Mouse (Mus musculus): ENCODE results near the gene Kat8. TPM values are rescaled to one million over a fixed set of nuclear protein-coding genes. Genes with fewer than 3 reads are reported as not detected.
A peak's percentile ranks its signal among the peaks of the same experiment; 100 is the strongest.

Kat8 gene
- polyA plus RNA-seq, 1 experiment from 2014 or later, result 50.9 TPM

GRCm38 (mm10) chr7:127925252-127925651 is 12.9 kb downstream of the Kat8 start:
- no peaks in the 10 kb centered on the region for H3K9me3 ChIP-seq
- no peak for ATAC-seq (ENCODE audit: low FRiP score)
- no peak overlapping the region for H3K4me2 ChIP-seq
- peaks cover 70% of the 10 kb centered on the region for H3K36me3 ChIP-seq
- H3K9ac ChIP-seq, result no peak overlapping the region
- H3K27me3 ChIP-seq, result peaks cover 34% of the 10 kb centered on the region
- WGBS, result 74% methylated on average over 5 of the region's 5 CpGs
- H3K4me3 ChIP-seq, result no peak overlapping the region
- peaks cover 6% of the 10 kb centered on the region for H3K4me1 ChIP-seq (replicated peaks)
- H3K27ac ChIP-seq, result no peak overlapping the region

DNA sequence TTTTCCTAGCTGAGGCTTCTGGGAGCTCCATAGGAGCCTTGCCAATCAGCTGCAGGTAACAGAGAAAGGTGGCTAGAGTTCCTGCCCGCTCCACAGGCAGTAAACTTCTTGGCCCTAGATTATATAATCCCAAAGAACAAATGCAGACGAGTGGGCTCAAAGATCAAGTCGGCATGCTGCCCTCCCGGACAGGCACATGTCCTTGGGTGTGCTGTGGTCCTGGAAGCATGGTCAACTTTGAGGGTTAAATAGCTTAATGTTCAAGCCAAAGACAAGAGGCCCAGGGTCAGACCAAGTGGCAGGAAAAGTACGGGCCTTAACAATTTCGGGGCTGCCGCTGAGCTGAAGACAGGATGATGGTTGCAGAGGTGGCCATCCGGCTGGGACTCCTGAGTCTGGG is 13.8 kb downstream of the Kat8 start:
- peaks cover 39% of the 10 kb centered on the region for H3K27me3 ChIP-seq
- 91% methylated on average over 8 of the region's 8 CpGs for WGBS
- H3K9ac ChIP-seq, result no peak overlapping the region
- ATAC-seq (ENCODE audit: low FRiP score), result no peak
- H3K4me3 ChIP-seq, result no peak overlapping the region
- H3K4me2 ChIP-seq, result no peak overlapping the region
- peaks cover 62% of the 10 kb centered on the region for H3K36me3 ChIP-seq
- no peak overlapping the region for H3K27ac ChIP-seq
- peaks cover 6% of the 10 kb centered on the region for H3K4me1 ChIP-seq (replicated peaks)
- H3K9me3 ChIP-seq, result no peaks in the 10 kb centered on the region

- no peak overlapping the region for H3K4me3 ChIP-seq
- no peaks in the 10 kb centered on the region for H3K9me3 ChIP-seq
- ATAC-seq (ENCODE audit: low FRiP score), result no peak
- 90% methylated on average over 11 of the region's 11 CpGs for WGBS
- H3K27me3 ChIP-seq, result peaks cover 44% of the 10 kb centered on the region
- no peak overlapping the region for H3K9ac ChIP-seq
- peaks cover 6% of the 10 kb centered on the region for H3K4me1 ChIP-seq (replicated peaks)
- H3K4me2 ChIP-seq, result no peak overlapping the region
- no peak overlapping the region for H3K27ac ChIP-seq
- peaks cover 57% of the 10 kb centered on the region for H3K36me3 ChIP-seq
Observed at GRCm38 (mm10) chr7:127926846-127927245, 14.5 kb downstream of the Kat8 start.

GRCm38 (mm10) chr7:127927726-127928125 is 15.4 kb downstream of the Kat8 start:
- 79% methylated on average over 11 of the region's 11 CpGs for WGBS
- no peak for ATAC-seq (ENCODE audit: low FRiP score)

DNA sequence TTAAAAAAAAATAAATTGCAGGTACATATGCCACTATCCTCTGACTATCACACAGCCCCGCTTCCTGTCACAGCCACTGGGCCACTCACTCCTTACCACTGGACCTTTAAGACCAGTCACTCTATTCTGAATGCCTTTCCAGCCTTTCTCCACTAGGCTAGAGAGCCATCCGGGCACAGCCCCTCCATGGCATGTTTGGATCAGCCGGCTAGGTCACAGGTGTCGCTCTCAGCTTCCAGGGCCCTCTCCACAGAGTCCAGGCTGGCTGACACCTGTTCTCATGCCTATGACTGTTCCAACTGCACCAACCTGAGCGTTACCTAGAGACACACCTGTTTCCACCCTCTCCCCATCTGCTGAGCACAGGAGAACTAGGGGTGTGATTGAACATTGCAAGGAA is 16.3 kb downstream of the Kat8 start:
- H3K27me3 ChIP-seq, result peaks cover 50% of the 10 kb centered on the region
- H3K4me1 ChIP-seq (replicated peaks), result peaks cover 6% of the 10 kb centered on the region
- peaks cover 40% of the 10 kb centered on the region for H3K36me3 ChIP-seq
- no peak overlapping the region for H3K4me3 ChIP-seq
- H3K4me2 ChIP-seq, result no peak overlapping the region
- no peak overlapping the region for H3K9ac ChIP-seq
- H3K27ac ChIP-seq, result no peak overlapping the region
- no peak for ATAC-seq (ENCODE audit: low FRiP score)
- H3K9me3 ChIP-seq, result no peaks in the 10 kb centered on the region
- WGBS, result 52% methylated on average over 5 of the region's 5 CpGs

More at GRCm38 (mm10) chr7:127927726-127928125, 15.4 kb downstream of the Kat8 start:
- H3K9me3 ChIP-seq, result no peaks in the 10 kb centered on the region
- H3K36me3 ChIP-seq, result peaks cover 49% of the 10 kb centered on the region
- no peak overlapping the region for H3K4me2 ChIP-seq
- no peak overlapping the region for H3K4me3 ChIP-seq
- H3K27me3 ChIP-seq, result peaks cover 50% of the 10 kb centered on the region
- no peak overlapping the region for H3K9ac ChIP-seq
- H3K27ac ChIP-seq, result no peak overlapping the region
- H3K4me1 ChIP-seq (replicated peaks), result peaks cover 6% of the 10 kb centered on the region

GRCm38 (mm10) chr7:127929923-127930322 is 17.6 kb downstream of the Kat8 start, which contains the start of gene Prss8:
Gene Prss8, minus strand, starts transcription at chr7:127930104.
- Histone ChIP-seq H3K4me2 (0 out of 2 replicates have a peak within 1 kb of the TSS, but pooled peaks have one; percentile 13), H3K9ac (peak within 1 kb of the TSS; percentile 51; the same call in 1 of the 2 replicates), H3K4me1 (replicated peaks) (peaks cover 16% of the 10 kb centered on the region), H3K27ac (no peak within 1 kb of the TSS), H3K9me3 (no peaks in the 10 kb centered on the region), H3K27me3 (peaks cover 50% of the 10 kb centered on the region), H3K4me3 (0 out of 2 replicates have a peak within 1 kb of the TSS, but pooled peaks have one; percentile 9), H3K36me3 (peaks cover 27% of the 10 kb centered on the region)
- ATAC-seq (ENCODE audit: low FRiP score), result no peak
- 7% methylated on average over 6 of the region's 6 CpGs for WGBS

- Histone ChIP-seq H3K4me3 (no peak overlapping the region), H3K36me3 (peaks cover 19% of the 10 kb centered on the region), H3K9me3 (no peaks in the 10 kb centered on the region), H3K4me1 (replicated peaks) (peaks cover 17% of the 10 kb centered on the region), H3K4me2 (no peak overlapping the region), H3K27ac (no peak overlapping the region), H3K9ac (no peak overlapping the region), H3K27me3 (peaks cover 50% of the 10 kb centered on the region)
- 79% methylated on average over 5 of the region's 5 CpGs for WGBS
- no peak for ATAC-seq (ENCODE audit: low FRiP score)
Observed at GRCm38 (mm10) chr7:127930636-127931035, 18.3 kb downstream of the Kat8 start.

GRCm38 (mm10) chr7:127931351-127932135 is 19.2 kb downstream of the Kat8 start:
- Histone ChIP-seq H3K9ac (peak overlapping the region; percentile 39; the same call in 1 of the 2 replicates), H3K4me3 (no peak overlapping the region), H3K27me3 (peaks cover 50% of the 10 kb centered on the region), H3K36me3 (peaks cover 10% of the 10 kb centered on the region), H3K9me3 (no peaks in the 10 kb centered on the region), H3K27ac (no peak overlapping the region), H3K4me2 (no peak overlapping the region), H3K4me1 (replicated peaks) (peaks cover 24% of the 10 kb centered on the region)
- ATAC-seq (ENCODE audit: low FRiP score), result no peak
- 43% methylated on average over 13 of the region's 13 CpGs for WGBS

DNA sequence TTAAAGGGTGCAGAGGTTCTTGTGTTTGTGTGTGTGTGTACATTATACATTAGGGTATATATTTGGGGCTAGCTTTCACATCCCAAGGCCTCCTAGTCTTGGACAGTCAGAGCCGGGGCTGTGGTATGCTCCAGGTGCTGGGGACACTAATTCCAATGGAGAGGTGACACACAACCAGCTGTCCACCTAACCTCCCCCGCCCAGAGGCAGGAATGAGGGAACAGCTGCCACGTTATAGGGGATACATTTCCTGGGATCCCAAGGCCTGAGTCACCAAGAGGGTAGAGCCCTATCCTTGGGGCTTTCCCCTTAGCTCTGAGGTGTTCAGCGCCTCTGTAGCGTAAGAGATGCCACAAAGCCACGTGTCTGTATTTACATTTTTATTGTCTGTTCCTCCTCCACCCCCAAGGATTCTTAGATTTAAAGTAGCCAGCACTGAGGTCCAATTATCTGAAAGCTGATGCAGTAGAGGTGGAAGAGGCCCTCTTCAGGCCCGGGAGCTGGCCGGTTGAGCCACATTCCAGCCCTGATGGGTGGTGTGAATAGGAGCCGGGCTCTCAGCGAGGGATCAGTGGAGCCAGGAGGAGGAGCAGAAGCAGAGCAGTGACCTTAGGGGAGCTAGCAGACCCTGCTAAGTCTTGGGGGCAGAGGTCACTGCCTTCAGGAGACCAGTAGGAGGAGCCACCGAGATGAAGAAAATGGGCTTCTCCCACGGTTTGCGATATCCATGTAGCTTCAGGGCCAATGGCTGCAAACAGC is 20.1 kb downstream of the Kat8 start:
- H3K9me3 ChIP-seq, result no peaks in the 10 kb centered on the region
- H3K4me3 ChIP-seq, result no peak overlapping the region
- H3K4me1 ChIP-seq (replicated peaks), result peaks cover 25% of the 10 kb centered on the region
- H3K9ac ChIP-seq, result 0 out of 2 replicates have a peak overlapping the region, but pooled peaks have one; percentile 39
- 19% methylated on average over 13 of the region's 13 CpGs for WGBS
- H3K27ac ChIP-seq, result no peak overlapping the region
- no peak overlapping the region for H3K4me2 ChIP-seq
- H3K36me3 ChIP-seq, result peaks cover 2% of the 10 kb centered on the region; the same call in 1 of the 2 replicates
- no peak for ATAC-seq (ENCODE audit: low FRiP score)
- H3K27me3 ChIP-seq, result peaks cover 45% of the 10 kb centered on the region

- no peaks in the 10 kb centered on the region for H3K36me3 ChIP-seq
- no peak for ATAC-seq (ENCODE audit: low FRiP score)
- peaks cover 29% of the 10 kb centered on the region for H3K27me3 ChIP-seq
- no peaks in the 10 kb centered on the region for H3K9me3 ChIP-seq
- H3K9ac ChIP-seq, result 0 out of 2 replicates have a peak overlapping the region, but pooled peaks have one; percentile 10
- H3K4me1 ChIP-seq (replicated peaks), result peaks cover 25% of the 10 kb centered on the region
- H3K4me3 ChIP-seq, result no peak overlapping the region
- peak overlapping the region; percentile 80; the same call in 1 of the 2 replicates for H3K4me2 ChIP-seq
- WGBS, result 88% methylated on average over 5 of the region's 5 CpGs
- no peak overlapping the region for H3K27ac ChIP-seq
Observed at GRCm38 (mm10) chr7:127934075-127934474, 21.8 kb downstream of the Kat8 start.

DNA sequence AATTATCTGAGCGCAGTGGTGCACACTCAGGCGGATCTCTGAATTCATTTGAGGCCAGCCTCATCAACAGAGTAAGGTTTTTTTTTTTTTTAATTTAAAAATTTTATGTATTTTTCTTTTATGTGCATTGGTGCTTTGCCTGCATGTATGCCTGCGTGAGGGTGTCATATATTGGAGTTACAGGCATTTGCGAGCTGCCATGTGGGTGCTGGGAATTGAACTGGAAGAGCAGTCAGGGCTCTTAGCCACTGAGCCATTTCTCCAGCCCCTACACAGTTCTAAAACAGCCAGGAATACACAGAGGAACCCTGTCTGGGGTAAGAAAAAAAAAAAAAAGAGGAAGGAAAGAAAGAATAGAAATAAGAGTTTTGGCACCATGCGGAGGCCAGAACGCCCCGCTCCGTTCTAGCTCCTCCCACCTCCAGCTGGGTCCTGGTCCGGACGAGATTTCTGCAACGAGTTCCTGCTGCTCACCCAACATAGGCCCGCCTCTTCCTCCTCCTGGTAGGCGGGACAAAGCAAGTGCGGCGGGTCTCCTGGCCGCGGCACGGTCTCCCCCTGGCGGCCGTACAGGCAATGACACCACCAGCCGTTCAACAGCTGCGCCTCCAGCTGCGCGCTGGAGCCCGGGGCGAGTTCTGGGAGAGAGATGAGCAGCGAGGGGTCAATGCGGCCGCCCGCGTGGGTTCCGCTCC is 22.9 kb downstream of the Kat8 start:
- H3K9me3 ChIP-seq, result no peaks in the 10 kb centered on the region
- H3K4me3 ChIP-seq, result peak overlapping the region; percentile 74
- peaks cover 18% of the 10 kb centered on the region for H3K27me3 ChIP-seq
- H3K9ac ChIP-seq, result peak overlapping the region; percentile 84
- no peaks in the 10 kb centered on the region for H3K36me3 ChIP-seq
- peaks cover 19% of the 10 kb centered on the region for H3K4me1 ChIP-seq (replicated peaks)
- WGBS, result 6% methylated on average over 31 of the region's 32 CpGs
- peak overlapping the region; percentile 80 for H3K4me2 ChIP-seq
- peak; percentile 96 for ATAC-seq (ENCODE audit: low FRiP score)
- peak overlapping the region; percentile 83 for H3K27ac ChIP-seq

- peak overlapping the region; percentile 84 for H3K9ac ChIP-seq
- H3K4me3 ChIP-seq, result peak overlapping the region; percentile 74
- peaks cover 19% of the 10 kb centered on the region for H3K4me1 ChIP-seq (replicated peaks)
- H3K27ac ChIP-seq, result peak overlapping the region; percentile 83
- H3K27me3 ChIP-seq, result peaks cover 12% of the 10 kb centered on the region
- under 1% methylated on average over 35 of the region's 38 CpGs for WGBS
- no peaks in the 10 kb centered on the region for H3K9me3 ChIP-seq
- H3K4me2 ChIP-seq, result peak overlapping the region; percentile 80
- ATAC-seq (ENCODE audit: low FRiP score), result peak; percentile 76
- no peaks in the 10 kb centered on the region for H3K36me3 ChIP-seq
Observed at GRCm38 (mm10) chr7:127935748-127936159, 23.4 kb downstream of the Kat8 start.
